Mouse (Mus musculus) kidney, embryonic 14.5 days (tissue): ENCODE results near the gene Hdc. TPM values are rescaled to one million over a fixed set of nuclear protein-coding genes. Genes with fewer than 3 reads are reported as not detected.

Source experiments
- ATAC-seq: fragments of 200-750 bp; cut with Nextera tagmentation; 2 replicates; pipeline ENCODE4 v1.8.0; 2017; ENCODE audit warnings: moderate number of reproducible peaks, mild to moderate bottlenecking, moderate TSS enrichment, moderate library complexity; ENCODE audit not compliant: low FRiP score, low TSS enrichment
- H3K27ac ChIP-seq: fragments of 300-500 bp; sonication (generic); 2 replicates; pipeline ENCODE4 v1.5.1; 2014; ENCODE audit warnings: low read depth, mild to moderate bottlenecking, low read length, moderate library complexity, mixed read lengths
- H3K27me3 ChIP-seq: fragments of 300-500 bp; sonication (generic); 2 replicates; pipeline ENCODE4 v1.6.1; 2014; ENCODE audit warnings: mild to moderate bottlenecking, low read length; ENCODE audit not compliant: control insufficient read depth, insufficient read depth
- H3K36me3 ChIP-seq: fragments of 300-500 bp; sonication (generic); 2 replicates; pipeline ENCODE4 v1.6.1; 2014; ENCODE audit warnings: low read length, mixed read lengths; ENCODE audit not compliant: control insufficient read depth, insufficient read depth
- H3K4me1 ChIP-seq: fragments of 300-500 bp; sonication (generic); 2 replicates; pipeline ENCODE4 v1.6.1; 2014; ENCODE audit warnings: low read length, mixed read lengths; ENCODE audit not compliant: control insufficient read depth, insufficient read depth
- H3K4me2 ChIP-seq: fragments of 300-500 bp; sonication (generic); replicated peaks from 2 replicates; pipeline ENCODE4 v1.6.1; 2014; ENCODE audit warnings: low read depth, mild to moderate bottlenecking, low read length
- H3K4me3 ChIP-seq: fragments of 300-500 bp; sonication (generic); 2 replicates; pipeline ENCODE4 v1.5.1; 2014; ENCODE audit warnings: mild to moderate bottlenecking, low read length
- H3K9ac ChIP-seq: fragments of 300-500 bp; sonication (generic); 2 replicates; pipeline ENCODE4 v1.6.1; 2014; ENCODE audit warnings: low read depth, mild to moderate bottlenecking, low read length, moderate library complexity
- H3K9me3 ChIP-seq: fragments of 300-500 bp; sonication (generic); 2 replicates; pipeline ENCODE4 v1.6.1; 2016; ENCODE audit warnings: low read length; ENCODE audit not compliant: control insufficient read depth
- WGBS: fragments of 180-500 bp; shearing (Covaris S2); extraction: QIAGEN DNeasy Blood & Tissue Kit; methylation state at CpG from one replicate; pipeline ENCODE4 v1.1.7; 2014; 5-methylcytosine and 5-hydroxymethylcytosine counted together
- polyA plus RNA-seq: library from polyadenylated mRNA; unstranded; fragments of >200 nt; fragmentation: Nextera tagmentation; extraction: Ambion mirVana; gene quantifications from 2 replicates; pipeline ENCODE4 v1.2.1, GENCODE M21; 2014

The Hdc gene
- polyA plus RNA-seq, 1 experiment from 2014 or later, result 45.6 TPM

- H3K9ac ChIP-seq, result no peak overlapping the region
- WGBS, result 91% methylated on average over 7 of the region's 7 CpGs
- no peak overlapping the region for H3K4me2 ChIP-seq
- no peaks in the 10 kb centered on the region for H3K27me3 ChIP-seq
- no peak for ATAC-seq
- H3K4me3 ChIP-seq, result no peak overlapping the region
- no peak overlapping the region for H3K27ac ChIP-seq
- H3K4me1 ChIP-seq, result no peaks in the 10 kb centered on the region
- no peaks in the 10 kb centered on the region for H3K36me3 ChIP-seq
- H3K9me3 ChIP-seq, result no peaks in the 10 kb centered on the region
These were observed 22.6 kb downstream of the Hdc start for GRCm38 (mm10) chr2:126596347-126597072.

GRCm38 (mm10) chr2:126593831-126594610, 25.1 kb downstream of the Hdc start:
- peak; percentile 54 for ATAC-seq
- H3K4me3 ChIP-seq, result peak overlapping the region; percentile 28
- WGBS, result 18% methylated on average over 26 of the region's 26 CpGs

GRCm38 (mm10) chr2:126591304-126591703, 27.8 kb downstream of the Hdc start:
- ATAC-seq, result no peak
- 90% methylated on average over 4 of the region's 4 CpGs for WGBS
- Histone ChIP-seq H3K9ac (no peak overlapping the region), H3K27me3 (no peaks in the 10 kb centered on the region), H3K36me3 (no peaks in the 10 kb centered on the region), H3K4me3 (no peak overlapping the region), H3K9me3 (no peaks in the 10 kb centered on the region), H3K4me2 (no peak overlapping the region), H3K4me1 (no peaks in the 10 kb centered on the region), H3K27ac (no peak overlapping the region)

More at GRCm38 (mm10) chr2:126593831-126594610, 25.1 kb downstream of the Hdc start:
- Histone ChIP-seq H3K4me2 (peak overlapping the region; percentile 69), H3K9ac (peak overlapping the region; percentile 37; the same call in 1 of the 2 replicates), H3K9me3 (no peaks in the 10 kb centered on the region), H3K27ac (no peak overlapping the region), H3K27me3 (no peaks in the 10 kb centered on the region), H3K36me3 (no peaks in the 10 kb centered on the region), H3K4me1 (no peaks in the 10 kb centered on the region)

- no peak overlapping the region for H3K9ac ChIP-seq
- no peaks in the 10 kb centered on the region for H3K27me3 ChIP-seq
- 84% methylated on average over 3 of the region's 3 CpGs for WGBS
- no peaks in the 10 kb centered on the region for H3K9me3 ChIP-seq
- H3K36me3 ChIP-seq, result no peaks in the 10 kb centered on the region
- no peak overlapping the region for H3K27ac ChIP-seq
- H3K4me3 ChIP-seq, result no peak overlapping the region
- no peak for ATAC-seq
- H3K4me2 ChIP-seq, result no peak overlapping the region
- no peaks in the 10 kb centered on the region for H3K4me1 ChIP-seq
These were observed 31.6 kb downstream of the Hdc start for GRCm38 (mm10) chr2:126587468-126587867.

GRCm38 (mm10) chr2:126584621-126585369, 34.3 kb downstream of the Hdc start:
- Histone ChIP-seq H3K4me1 (no peaks in the 10 kb centered on the region), H3K27ac (no peak overlapping the region), H3K4me2 (no peak overlapping the region), H3K4me3 (no peak overlapping the region), H3K9ac (no peak overlapping the region), H3K36me3 (no peaks in the 10 kb centered on the region), H3K27me3 (no peaks in the 10 kb centered on the region), H3K9me3 (no peaks in the 10 kb centered on the region)
- WGBS, result 77% methylated on average over 8 of the region's 8 CpGs
- ATAC-seq, result no peak

GRCm38 (mm10) chr2:126583960-126584359, 35.1 kb downstream of the Hdc start:
- H3K4me1 ChIP-seq, result no peaks in the 10 kb centered on the region
- H3K27me3 ChIP-seq, result no peaks in the 10 kb centered on the region
- no peak overlapping the region for H3K4me2 ChIP-seq
- no peaks in the 10 kb centered on the region for H3K36me3 ChIP-seq
- ATAC-seq, result no peak
- H3K27ac ChIP-seq, result no peak overlapping the region
- 57% methylated on average over 6 of the region's 6 CpGs for WGBS
- H3K9me3 ChIP-seq, result no peaks in the 10 kb centered on the region
- no peak overlapping the region for H3K9ac ChIP-seq
- H3K4me3 ChIP-seq, result no peak overlapping the region

- Histone ChIP-seq H3K9me3 (no peaks in the 10 kb centered on the region), H3K4me3 (no peak overlapping the region), H3K36me3 (no peaks in the 10 kb centered on the region), H3K27me3 (no peaks in the 10 kb centered on the region), H3K9ac (no peak overlapping the region), H3K4me1 (no peaks in the 10 kb centered on the region), H3K4me2 (no peak overlapping the region), H3K27ac (no peak overlapping the region)
- 91% methylated on average over 1 of the region's 1 CpGs for WGBS
- no peak for ATAC-seq
These were observed 39.8 kb downstream of the Hdc start for GRCm38 (mm10) chr2:126579282-126579681.

- ATAC-seq, result no peak
- no peaks in the 10 kb centered on the region for H3K27me3 ChIP-seq
- H3K36me3 ChIP-seq, result no peaks in the 10 kb centered on the region
- no peak overlapping the region for H3K9ac ChIP-seq
- H3K4me1 ChIP-seq, result no peaks in the 10 kb centered on the region
- no peak overlapping the region for H3K4me2 ChIP-seq
- no peak overlapping the region for H3K27ac ChIP-seq
- WGBS, result 66% methylated on average over 5 of the region's 5 CpGs
- H3K4me3 ChIP-seq, result no peak overlapping the region
- H3K9me3 ChIP-seq, result no peaks in the 10 kb centered on the region
These were observed 41.7 kb downstream of the Hdc start for GRCm38 (mm10) chr2:126577362-126577761.
